Mouse (Mus musculus): ENCODE results near the gene Apoo. TPM values are rescaled to one million over a fixed set of nuclear protein-coding genes. Genes with fewer than 3 reads are reported as not detected.
A peak's percentile ranks its signal among the peaks of the same experiment; 100 is the strongest.
"Not testable (repeated sequence)": the region's sequence is repeated elsewhere in the genome, so short reads cannot be mapped to it uniquely, and the experiment has no call there.

Apoo gene
- 179 and 192 TPM in 2 replicates for polyA plus RNA-seq (2015; fragmentation: Nextera tagmentation; extraction: Ambion mirVana)

GRCm38 (mm10) chrX:94366670-94367241, at the start of gene Apoo, which contains the start of gene Fam90a1b:
Apoo (plus strand) TSS chrX:94367117.
Fam90a1b (minus strand) TSS chrX:94366777.
- 11% methylated on average over 46 of the region's 46 CpGs for WGBS
- H3K27me3 ChIP-seq (replicated peaks): peaks cover 87% of the 10 kb centered on the region
- peak; percentile 97 for ATAC-seq (ENCODE audit: extremely low read depth, insufficient number of reproducible peaks, low FRiP score, low TSS enrichment)

GRCm38 (mm10) chrX:94321036-94321902, 45.6 kb upstream of the Apoo start:
- Histone ChIP-seq H3K36me3 (no peaks in the 10 kb centered on the region), H3K9ac (no peak overlapping the region), H3K9me3 (no peaks in the 10 kb centered on the region), H3K27me3 (replicated peaks) (peaks cover 66% of the 10 kb centered on the region), H3K4me1 (no peaks in the 10 kb centered on the region), H3K4me3 (no peak overlapping the region), H3K27ac (replicated peaks) (no peak overlapping the region), H3K4me2 (no peak overlapping the region)
- ATAC-seq (ENCODE audit: extremely low read depth, insufficient number of reproducible peaks, low FRiP score, low TSS enrichment): no peak
- 79% methylated on average over 11 of the region's 11 CpGs for WGBS

More at GRCm38 (mm10) chrX:94366670-94367241, at the start of gene Apoo, which contains the start of gene Fam90a1b:
- no peaks in the 10 kb centered on the region for H3K9me3 ChIP-seq
- peak within 1 kb of the TSS; percentile 65 for H3K4me2 ChIP-seq
- peak within 1 kb of the TSS; percentile 69 for H3K4me3 ChIP-seq
- peak within 1 kb of the TSS; percentile 79 for H3K27ac ChIP-seq (replicated peaks)
- peaks cover 3% of the 10 kb centered on the region; the same call in 1 of the 2 replicates for H3K4me1 ChIP-seq
- H3K9ac ChIP-seq: peak within 1 kb of the TSS; percentile 84
- no peaks in the 10 kb centered on the region for H3K36me3 ChIP-seq

- not testable (repeated sequence) for H3K4me3 ChIP-seq; ATAC-seq (ENCODE audit: extremely low read depth, insufficient number of reproducible peaks, low FRiP score, low TSS enrichment); H3K4me2 ChIP-seq; H3K36me3 ChIP-seq; H3K4me1 ChIP-seq; H3K9ac ChIP-seq; H3K27ac ChIP-seq (replicated peaks); H3K9me3 ChIP-seq
- WGBS: 79% methylated on average over 4 of the region's 4 CpGs
- H3K27me3 ChIP-seq (replicated peaks): peaks cover 67% of the 10 kb centered on the region
Measured at GRCm38 (mm10) chrX:94343638-94344037, 23.3 kb upstream of the Apoo start.

GRCm38 (mm10) chrX:94365381-94365925, 1.5 kb upstream of the Apoo start:
- no peak for ATAC-seq (ENCODE audit: extremely low read depth, insufficient number of reproducible peaks, low FRiP score, low TSS enrichment)
- H3K4me3 ChIP-seq: peak overlapping the region; percentile 40
- H3K4me1 ChIP-seq: peaks cover 3% of the 10 kb centered on the region; the same call in 1 of the 2 replicates
- H3K4me2 ChIP-seq: peak overlapping the region; percentile 65
- no peaks in the 10 kb centered on the region for H3K36me3 ChIP-seq
- no peaks in the 10 kb centered on the region for H3K9me3 ChIP-seq
- H3K27me3 ChIP-seq (replicated peaks): peaks cover 87% of the 10 kb centered on the region
- no peak overlapping the region for H3K27ac ChIP-seq (replicated peaks)
- 18% methylated on average over 14 of the region's 14 CpGs for WGBS
- H3K9ac ChIP-seq: no peak overlapping the region

- Histone ChIP-seq H3K27ac (replicated peaks) (no peak overlapping the region), H3K9me3 (no peaks in the 10 kb centered on the region), H3K4me1 (peaks cover 3% of the 10 kb centered on the region; the same call in 1 of the 2 replicates), H3K36me3 (no peaks in the 10 kb centered on the region), H3K27me3 (replicated peaks) (peaks cover 86% of the 10 kb centered on the region), H3K4me2 (peak overlapping the region; percentile 65), H3K9ac (no peak overlapping the region), H3K4me3 (peak overlapping the region; percentile 40)
- WGBS: 19% methylated on average over 16 of the region's 16 CpGs
- ATAC-seq (ENCODE audit: extremely low read depth, insufficient number of reproducible peaks, low FRiP score, low TSS enrichment): no peak
Measured at GRCm38 (mm10) chrX:94366029-94366428, 888 bp upstream of the Apoo start.

- no peaks in the 10 kb centered on the region for H3K36me3 ChIP-seq
- H3K4me3 ChIP-seq: peak overlapping the region; percentile 69
- H3K9me3 ChIP-seq: no peaks in the 10 kb centered on the region
- peak overlapping the region; percentile 58 for H3K4me2 ChIP-seq
- peak overlapping the region; percentile 84 for H3K9ac ChIP-seq
- peaks cover 84% of the 10 kb centered on the region for H3K27me3 ChIP-seq (replicated peaks)
- peak overlapping the region; percentile 79 for H3K27ac ChIP-seq (replicated peaks)
- no peak for ATAC-seq (ENCODE audit: extremely low read depth, insufficient number of reproducible peaks, low FRiP score, low TSS enrichment)
- peaks cover 3% of the 10 kb centered on the region; the same call in 1 of the 2 replicates for H3K4me1 ChIP-seq
- 17% methylated on average over 17 of the region's 17 CpGs for WGBS
Measured at GRCm38 (mm10) chrX:94367248-94367647, 331 bp downstream of the Apoo start.

GRCm38 (mm10) chrX:94378734-94379133, 11.8 kb downstream of the Apoo start:
- Histone ChIP-seq H3K9ac (no peak overlapping the region), H3K27me3 (replicated peaks) (peaks cover 55% of the 10 kb centered on the region), H3K27ac (replicated peaks) (peak overlapping the region; percentile 48; the same call in 1 of the 2 replicates), H3K4me3 (no peak overlapping the region), H3K4me1 (peaks cover 3% of the 10 kb centered on the region; the same call in 1 of the 2 replicates), H3K36me3 (peaks cover 20% of the 10 kb centered on the region), H3K9me3 (no peaks in the 10 kb centered on the region), H3K4me2 (no peak overlapping the region)
- 60% methylated on average over 5 of the region's 5 CpGs for WGBS
- no peak for ATAC-seq (ENCODE audit: extremely low read depth, insufficient number of reproducible peaks, low FRiP score, low TSS enrichment)

GRCm38 (mm10) chrX:94408975-94409374, 42.1 kb downstream of the Apoo start:
- Histone ChIP-seq H3K36me3 (no peaks in the 10 kb centered on the region), H3K9me3 (no peaks in the 10 kb centered on the region), H3K4me1 (no peaks in the 10 kb centered on the region), H3K4me3 (no peak overlapping the region), H3K4me2 (no peak overlapping the region), H3K27ac (replicated peaks) (no peak overlapping the region; the same call in 1 of the 2 replicates), H3K9ac (no peak overlapping the region), H3K27me3 (replicated peaks) (peaks cover 30% of the 10 kb centered on the region)
- ATAC-seq (ENCODE audit: extremely low read depth, insufficient number of reproducible peaks, low FRiP score, low TSS enrichment): no peak
- WGBS: 39% methylated on average over 3 of the region's 3 CpGs

- 92% methylated on average over 2 of the region's 2 CpGs for WGBS
- H3K27ac ChIP-seq (replicated peaks): no peak overlapping the region
- no peaks in the 10 kb centered on the region for H3K4me1 ChIP-seq
- peaks cover 9% of the 10 kb centered on the region for H3K27me3 ChIP-seq (replicated peaks)
- no peak for ATAC-seq (ENCODE audit: extremely low read depth, insufficient number of reproducible peaks, low FRiP score, low TSS enrichment)
- H3K9me3 ChIP-seq: no peaks in the 10 kb centered on the region
- H3K4me2 ChIP-seq: no peak overlapping the region
- no peak overlapping the region for H3K9ac ChIP-seq
- H3K4me3 ChIP-seq: no peak overlapping the region
- peaks cover 37% of the 10 kb centered on the region for H3K36me3 ChIP-seq
Measured at GRCm38 (mm10) chrX:94420210-94420609, 53.3 kb downstream of the Apoo start.

GRCm38 (mm10) chrX:94431548-94432375, 64.8 kb downstream of the Apoo start:
- Histone ChIP-seq H3K36me3 (no peaks in the 10 kb centered on the region), H3K4me3 (no peak overlapping the region), H3K4me1 (peaks cover 3% of the 10 kb centered on the region; the same call in 1 of the 2 replicates), H3K4me2 (no peak overlapping the region), H3K9ac (no peak overlapping the region), H3K9me3 (no peaks in the 10 kb centered on the region), H3K27me3 (replicated peaks) (peaks cover 26% of the 10 kb centered on the region), H3K27ac (replicated peaks) (no peak overlapping the region)
- no peak for ATAC-seq (ENCODE audit: extremely low read depth, insufficient number of reproducible peaks, low FRiP score, low TSS enrichment)
- 35% methylated on average over 9 of the region's 9 CpGs for WGBS
